Mouse (Mus musculus): ENCODE data around the gene Gtf2f2.
A peak's percentile ranks its signal among the peaks of the same experiment; 100 is the strongest.

The Gtf2f2 gene

DNA sequence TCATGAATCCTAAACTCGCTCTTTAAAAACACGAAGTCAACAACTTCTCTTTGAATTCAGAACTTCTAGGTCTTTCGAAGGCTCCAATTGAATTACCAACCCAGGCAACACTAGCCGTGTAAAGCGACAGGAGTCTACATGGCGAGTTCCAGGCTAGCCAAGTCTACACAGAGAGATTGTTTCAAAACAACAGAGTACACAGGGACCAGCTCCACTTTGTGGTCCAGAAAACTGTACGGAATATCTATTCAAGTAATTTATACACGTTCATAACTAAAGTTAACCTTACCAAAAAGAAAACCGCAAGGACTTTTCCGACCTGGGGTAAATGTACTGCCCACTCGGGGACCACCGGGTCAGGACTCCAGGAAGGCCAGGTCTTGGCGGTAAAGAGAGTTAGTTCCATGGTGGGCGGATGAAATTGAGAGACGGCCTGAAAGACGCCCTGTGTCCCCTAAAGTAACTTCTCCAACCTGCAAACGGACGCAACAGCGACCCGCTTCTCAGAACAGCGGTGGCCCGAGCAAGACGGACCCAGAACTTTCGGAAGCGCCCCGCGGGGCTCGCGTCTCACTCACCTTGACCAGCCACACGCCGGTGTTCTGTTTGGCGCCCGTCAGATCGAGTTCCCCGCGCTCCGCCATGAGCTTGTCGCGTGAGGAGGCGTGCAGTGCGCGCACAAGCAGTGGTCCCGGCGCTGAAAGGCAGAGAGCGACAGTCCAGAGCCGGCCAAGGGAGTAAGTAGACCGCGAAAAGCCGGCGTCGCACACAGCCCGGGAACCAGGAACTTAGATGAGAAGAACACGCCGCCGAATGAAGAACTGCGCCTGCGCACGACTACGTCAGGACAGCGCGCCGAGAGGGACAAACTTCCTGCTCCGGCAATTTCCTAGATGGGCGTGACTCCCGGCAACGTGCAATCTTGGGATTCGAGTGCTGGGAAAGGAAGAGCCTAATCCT, at the start of gene Gtf2f2:
Gtf2f2 (minus strand) TSS at position 764 of the 960 bp plus-strand sequence.
- DNase-seq (ENCODE audit: low read depth, low spot score) = peak; percentile 84

DNA sequence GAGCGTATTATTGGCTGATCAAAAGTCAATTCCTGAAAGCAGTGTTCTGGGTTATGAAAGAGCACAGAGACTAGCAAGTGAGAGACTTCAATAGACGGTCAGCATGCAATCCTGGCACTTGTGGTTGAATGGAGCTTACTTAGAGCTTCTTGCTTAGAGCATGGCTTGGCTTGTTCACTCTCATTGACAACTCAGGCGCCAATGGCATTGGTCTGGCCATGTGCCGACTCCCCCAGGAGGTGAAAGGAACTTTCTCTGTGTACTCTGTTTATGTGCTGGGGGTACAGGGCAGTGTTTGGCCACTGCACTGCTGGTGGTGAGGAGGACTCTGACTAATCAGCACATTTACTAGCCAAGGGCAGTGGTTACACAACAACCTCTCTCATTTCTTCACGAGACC, 48.8 kb upstream of the Gtf2f2 start:
- no peak for DNase-seq (ENCODE audit: low read depth, low spot score)

DNA sequence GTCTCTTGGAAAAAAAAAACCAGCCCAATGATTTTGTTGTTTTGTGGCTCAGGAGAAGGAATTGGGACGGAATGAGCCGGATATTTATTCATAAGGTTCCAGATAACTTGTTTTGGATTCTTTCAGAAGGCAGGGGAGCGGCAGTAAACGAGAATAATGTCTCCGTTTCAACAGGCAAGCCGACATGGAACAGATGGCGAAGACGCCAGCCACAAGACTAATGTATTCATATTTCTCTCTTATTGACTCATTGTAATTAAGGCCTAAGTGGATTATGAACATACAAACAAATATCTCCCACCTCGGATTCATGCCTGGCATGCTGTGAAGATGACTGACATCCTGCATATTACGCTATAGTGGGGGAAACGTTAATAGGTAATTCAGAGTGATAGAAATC, 43.1 kb upstream of the Gtf2f2 start:
- no peak for DNase-seq (ENCODE audit: low read depth, low spot score)

DNA sequence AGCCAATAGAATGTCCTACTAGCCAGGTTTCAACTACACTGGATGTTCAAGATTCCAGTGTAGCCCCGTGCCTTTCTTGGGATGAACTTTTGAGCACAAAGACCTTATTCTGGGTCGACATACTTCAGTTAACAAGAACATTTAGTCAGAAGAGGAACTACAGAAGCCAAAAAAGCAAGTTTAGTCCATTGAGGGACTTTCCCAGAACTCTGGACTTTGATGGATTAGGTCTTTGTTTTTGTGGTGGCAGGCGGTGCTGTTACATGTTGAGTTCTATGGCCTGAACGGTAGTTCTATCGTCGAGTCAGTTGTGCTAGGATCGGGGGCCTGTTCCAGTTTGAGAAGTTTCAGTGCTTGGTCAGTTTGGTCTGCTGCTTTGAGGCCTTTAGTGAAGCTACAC, 41.3 kb upstream of the Gtf2f2 start:
- DNase-seq (ENCODE audit: low read depth, low spot score) = no peak

DNA sequence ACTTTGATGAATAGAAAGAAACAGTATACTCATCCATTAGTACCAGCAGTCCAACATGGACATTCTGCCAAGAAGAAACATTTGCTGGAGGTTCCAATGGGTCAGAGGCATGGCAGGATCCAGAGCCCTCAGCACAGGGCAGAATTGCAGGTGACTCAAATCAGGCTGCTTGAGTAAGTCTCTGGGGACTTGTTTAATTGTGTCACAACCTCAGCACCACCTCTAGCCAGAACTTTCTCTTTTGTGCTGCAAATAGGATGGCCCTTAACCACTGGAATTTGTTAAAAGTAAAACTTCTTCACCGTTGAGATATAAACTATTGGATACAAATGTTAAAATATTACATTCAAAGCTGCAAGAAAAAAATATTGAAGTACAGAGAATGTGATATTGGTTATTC, 35.1 kb upstream of the Gtf2f2 start:
- no peak for DNase-seq (ENCODE audit: low read depth, low spot score)

DNA sequence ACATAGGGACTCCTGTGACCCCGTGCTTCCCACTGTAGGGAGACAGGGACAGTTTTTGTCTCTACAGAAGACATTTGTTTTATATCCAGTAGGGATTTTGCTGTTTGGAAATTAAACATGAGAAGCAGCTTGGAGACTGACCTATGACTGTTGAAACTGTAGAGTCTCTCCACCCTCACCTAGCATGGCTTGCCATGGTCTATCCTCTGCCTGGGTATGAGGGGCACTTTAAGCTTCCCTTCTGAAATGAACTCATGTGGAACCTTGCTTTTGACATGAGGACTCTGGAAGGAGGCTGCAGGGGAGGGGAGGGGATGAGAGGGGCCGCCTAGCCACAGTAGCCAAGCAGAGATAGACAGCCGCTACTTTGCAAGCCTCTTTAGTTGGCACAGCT, 33.5 kb upstream of the Gtf2f2 start:
- no peak for DNase-seq (ENCODE audit: low read depth, low spot score)

DNA sequence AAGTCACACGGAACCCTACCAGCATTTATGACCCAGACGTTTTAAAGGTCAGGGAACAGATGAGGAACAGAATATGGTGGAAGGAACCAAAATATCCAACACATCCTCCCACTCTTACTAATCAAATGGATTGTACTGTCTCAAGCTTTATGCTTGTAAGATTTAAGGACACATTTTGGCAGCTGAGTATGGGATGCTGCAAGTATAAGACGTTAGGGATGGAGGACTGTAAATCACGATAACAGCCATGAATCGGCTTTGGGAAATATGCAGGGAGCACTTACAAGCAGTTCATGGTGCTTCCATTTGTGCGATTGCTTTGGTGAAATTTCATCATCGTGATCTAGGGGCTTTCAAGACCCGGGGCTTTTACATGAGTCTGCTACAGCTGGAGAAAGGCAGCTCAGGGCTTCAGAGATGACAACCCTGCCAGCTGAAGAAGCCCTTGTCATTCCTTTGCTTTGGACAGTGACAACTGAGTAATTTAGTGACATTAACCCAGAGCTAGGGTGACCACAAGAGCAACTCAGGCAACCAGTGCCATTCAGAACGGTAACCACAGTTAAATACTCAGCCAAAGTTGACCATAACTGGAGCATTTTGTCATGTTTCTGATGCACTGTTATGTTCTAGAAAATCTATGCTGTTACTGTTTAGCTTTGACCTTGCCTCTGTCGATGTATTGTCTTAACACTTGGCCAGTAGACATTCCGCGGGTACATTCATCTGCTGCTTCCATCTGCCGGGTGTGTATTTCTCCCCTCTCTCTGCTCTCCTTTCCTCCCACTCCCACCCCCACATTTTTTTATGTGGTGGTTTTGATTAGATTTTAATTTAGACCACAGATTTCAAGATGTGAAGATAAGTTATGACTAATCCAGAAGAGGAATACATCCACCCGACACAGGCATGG, 32.8 kb upstream of the Gtf2f2 start:
- no peak for DNase-seq (ENCODE audit: low read depth, low spot score)

DNA sequence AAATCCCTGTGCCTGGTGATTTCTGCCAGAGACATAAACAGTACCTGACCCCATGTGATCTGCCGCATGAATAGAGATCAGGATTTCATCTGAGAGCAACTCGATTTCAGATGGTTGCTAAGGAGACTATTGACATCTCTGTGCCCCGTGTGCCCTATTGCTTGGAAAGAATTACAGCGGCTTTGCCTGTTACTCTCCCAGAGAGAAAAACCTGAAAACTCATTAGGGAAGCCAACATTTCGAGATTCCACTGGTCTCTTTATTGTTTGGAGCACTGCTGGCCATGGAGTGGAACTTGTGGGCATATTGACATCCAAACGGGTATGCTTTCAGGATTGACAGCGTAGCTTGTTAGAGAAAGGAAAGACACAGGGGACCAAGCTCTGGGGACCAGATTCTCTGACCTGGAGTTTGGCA, 22.6 kb upstream of the Gtf2f2 start:
- no peak for DNase-seq (ENCODE audit: low read depth, low spot score)

DNA sequence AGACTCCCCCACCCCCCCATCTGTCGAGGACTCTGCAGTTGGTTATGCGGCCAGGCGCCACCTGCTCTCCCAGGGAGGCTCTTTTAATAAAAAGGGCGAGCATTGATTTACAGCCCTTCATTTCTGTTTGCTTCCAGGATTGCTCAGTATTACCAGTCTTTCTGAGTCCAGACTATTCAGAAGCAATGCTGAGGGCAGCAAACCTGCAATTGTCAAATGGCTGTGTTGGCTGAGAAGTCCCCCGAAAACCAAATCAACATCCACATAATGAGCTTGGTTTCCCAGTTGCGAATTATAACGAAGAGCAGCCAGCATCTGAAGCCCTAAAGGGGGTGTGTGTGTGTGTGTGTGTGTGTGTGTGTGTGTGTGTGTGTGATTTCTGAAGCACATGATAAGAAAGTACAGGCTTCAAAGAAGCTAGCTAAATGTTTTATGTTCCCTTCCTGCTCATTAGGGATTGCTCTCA, 22.0 kb upstream of the Gtf2f2 start:
- no peak for DNase-seq (ENCODE audit: low read depth, low spot score)

DNA sequence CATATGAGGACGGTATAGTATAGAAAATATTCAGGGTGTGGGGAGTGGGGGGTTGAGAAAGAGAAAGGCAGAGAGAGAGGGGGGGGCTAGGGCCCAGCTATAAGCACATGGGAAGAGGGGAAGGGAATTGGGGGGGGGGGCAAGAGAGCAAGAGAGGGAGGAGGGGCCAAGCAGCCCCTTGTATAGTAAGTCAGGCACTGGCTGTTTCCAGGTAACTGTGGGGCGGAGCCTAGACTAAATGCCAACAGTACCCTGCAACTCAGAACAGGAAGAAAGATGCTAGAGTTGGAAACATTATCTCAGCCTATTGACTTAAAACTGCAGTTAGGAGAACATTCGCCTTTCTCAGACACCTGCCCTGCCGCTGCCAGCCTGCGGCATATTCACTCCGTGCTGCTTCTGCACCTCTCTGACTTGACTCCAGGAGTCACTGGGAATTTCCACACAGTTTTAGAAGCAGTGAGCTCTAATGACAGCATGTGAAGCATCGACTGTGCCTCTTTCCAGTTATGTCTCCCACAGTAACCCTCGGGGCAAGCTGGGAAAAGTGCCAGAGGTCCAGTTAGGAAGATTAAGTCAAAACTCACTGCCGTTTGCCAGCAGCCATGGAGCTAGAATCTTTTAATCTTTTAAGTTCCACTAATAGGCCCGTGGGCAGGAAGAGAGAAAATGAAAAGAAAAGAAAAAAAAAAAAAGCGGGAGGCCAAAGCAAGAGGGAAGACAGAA, 20.6 kb upstream of the Gtf2f2 start:
- no peak for DNase-seq (ENCODE audit: low read depth, low spot score)

DNA sequence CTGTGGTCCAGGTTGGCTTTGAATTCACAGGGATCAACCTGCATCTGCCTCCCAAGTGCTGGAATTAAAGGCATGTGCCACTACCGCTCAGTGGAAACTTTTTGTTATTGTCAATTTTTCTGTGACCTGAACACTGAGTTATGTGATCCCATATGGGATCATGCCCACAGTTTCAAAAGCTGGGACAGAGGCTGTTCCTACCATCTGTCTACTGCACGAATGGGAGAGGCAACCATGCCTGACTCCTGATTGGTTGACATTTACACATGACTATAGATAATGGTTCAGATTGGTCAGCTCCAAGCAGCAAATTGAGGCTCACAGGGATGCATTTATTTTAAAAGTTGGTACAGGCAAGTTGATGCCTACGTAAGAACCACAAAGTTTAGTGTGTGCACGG, 14.0 kb upstream of the Gtf2f2 start:
- DNase-seq (ENCODE audit: low read depth, low spot score) = no peak

DNA sequence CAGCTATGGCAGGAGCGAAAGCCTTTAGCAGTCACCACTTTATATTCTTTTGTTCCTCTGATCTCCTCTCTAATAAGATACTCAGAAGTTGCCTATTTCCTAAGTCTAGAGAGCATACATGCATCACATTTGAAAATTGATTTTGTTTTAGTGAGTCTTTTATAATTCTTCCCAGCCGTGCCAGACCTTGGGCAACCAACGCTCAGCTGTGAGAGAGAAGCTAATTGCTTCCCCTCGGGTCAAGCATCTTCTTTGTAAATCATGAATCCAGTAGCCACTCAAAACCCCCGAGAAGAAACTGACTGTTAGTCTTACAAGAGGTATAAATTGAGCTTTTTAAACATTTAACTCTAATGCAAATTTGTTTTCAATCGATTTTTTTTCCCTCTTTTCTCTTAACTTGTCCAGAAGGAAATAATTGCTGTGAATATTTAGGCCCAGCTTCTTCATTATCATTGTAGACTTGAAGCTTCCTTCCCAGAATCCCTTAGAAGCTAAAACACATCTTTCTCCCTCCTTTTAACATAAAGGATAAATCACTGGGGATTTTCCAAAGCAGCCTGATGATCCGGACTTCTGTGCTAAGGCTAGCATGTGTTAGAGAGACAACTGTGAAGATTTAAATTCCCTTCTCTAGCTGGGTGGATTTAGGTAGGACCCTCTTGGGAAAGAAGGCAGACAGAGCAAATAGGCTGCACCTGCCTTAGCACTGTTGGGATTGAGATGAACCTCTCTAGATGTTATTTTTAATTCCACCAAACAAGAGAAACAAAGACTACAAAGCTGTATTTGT, 10.5 kb upstream of the Gtf2f2 start:
- no peak for DNase-seq (ENCODE audit: low read depth, low spot score)

DNA sequence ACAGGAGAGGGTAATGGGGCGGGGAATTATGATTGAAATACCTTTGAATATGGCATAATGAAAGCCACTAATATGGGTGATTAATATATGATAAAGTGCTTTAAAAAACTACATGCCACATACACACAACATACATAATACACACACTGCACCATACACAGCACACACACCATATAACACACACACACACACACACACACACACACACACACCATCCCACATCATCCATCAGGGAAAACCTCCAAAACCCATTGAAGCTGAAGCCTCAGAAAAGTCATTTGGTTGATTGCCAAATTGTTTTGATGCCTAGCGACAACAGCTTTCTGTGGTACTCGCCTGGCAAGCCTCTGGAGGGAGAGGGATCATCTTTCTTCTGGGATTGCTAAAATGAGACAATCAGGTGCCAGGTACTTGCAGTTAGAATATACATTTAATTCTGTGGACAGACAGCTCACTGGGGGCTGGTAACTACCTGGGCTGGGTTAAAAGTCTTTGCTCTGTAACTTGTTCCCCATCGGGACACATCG, 9.7 kb upstream of the Gtf2f2 start:
- no peak for DNase-seq (ENCODE audit: low read depth, low spot score)

DNA sequence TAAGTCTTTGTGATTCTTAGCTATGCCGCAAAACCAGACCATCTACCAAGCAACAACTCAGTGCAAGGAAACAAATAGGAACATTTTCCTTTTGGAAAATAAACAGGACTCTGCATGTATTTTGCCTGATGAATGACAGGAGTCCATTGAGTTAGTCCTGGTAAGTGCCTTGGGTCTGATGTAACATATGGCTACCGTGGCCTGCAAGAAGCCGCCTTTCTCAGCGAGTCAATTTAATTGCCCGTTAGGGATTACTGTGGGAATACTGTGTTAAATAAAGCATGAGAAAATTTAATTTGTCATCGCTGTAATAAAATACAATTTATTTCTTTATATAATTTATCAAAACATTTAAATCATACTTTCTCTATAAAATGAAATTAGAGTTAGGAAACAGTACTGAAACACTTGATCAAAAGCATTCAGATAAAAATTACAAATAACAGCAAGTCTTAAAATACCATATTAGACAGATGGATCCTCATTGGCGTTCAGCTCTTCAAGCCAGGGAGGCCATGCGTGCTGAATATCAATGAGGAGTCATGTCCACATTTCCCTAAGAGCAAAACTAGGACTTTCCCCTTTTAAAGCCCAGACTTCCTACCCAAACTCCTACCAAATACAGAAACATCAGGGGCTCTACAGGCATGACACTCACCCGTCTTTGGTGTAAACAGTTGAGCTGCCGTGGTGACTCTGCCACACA, 7.3 kb upstream of the Gtf2f2 start:
- no peak for DNase-seq (ENCODE audit: low read depth, low spot score)

DNA sequence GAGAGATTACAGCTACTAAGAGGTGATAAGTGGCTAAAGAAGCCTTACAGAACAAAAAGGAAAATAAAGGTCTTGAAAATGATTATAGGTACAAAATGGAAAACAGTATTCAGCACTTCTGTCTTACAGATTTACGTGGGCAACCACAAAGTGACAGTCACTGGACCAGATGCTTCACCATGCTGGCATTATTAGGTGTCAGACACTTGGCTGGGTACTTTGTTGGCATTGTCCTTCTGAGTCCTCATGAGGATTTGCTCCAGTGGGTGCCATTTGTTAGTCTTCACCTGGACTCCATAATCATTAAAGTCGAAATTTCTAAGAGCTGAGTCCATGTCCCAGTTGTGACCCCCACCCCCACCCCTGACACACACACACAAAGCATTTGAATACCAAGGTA, 3.7 kb upstream of the Gtf2f2 start:
- DNase-seq (ENCODE audit: low read depth, low spot score) = no peak

DNA sequence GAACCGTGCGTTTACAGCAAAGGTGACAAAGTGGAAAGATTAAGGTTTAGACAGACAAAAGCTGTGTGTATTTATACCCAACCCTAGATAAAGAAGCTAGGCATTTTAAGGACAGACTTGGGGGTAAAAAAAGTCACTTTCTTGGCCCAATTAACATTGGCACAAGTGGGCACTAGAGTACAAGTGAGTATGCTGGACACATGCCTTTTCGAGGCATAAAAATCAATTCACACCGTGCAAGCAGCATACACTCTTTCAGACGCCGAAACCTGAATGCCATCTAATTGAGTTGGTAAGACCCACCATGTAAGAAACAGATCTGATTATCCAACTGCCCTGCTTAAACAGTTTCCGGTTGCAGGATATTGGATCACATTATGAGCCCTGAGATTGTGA, 395 bp upstream of the Gtf2f2 start:
- no peak for DNase-seq (ENCODE audit: low read depth, low spot score)

DNA sequence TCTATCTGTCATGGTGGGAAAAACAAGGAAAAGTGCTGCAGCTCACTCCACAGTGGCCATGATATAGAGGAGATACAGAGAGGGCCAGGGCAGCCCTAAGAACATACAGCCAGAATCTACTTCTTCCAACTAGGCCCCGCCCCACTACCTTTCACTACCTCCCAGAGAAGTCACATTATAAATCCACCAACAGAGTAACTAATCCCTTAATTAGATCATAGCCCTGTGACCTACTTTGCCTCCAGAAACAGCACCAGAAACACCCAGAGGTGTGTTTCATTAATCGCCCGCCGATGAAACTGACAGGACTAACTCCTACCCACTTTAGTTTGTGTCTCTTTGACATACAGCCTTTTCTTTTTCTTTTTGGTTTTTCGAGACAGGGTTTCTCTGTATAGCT, 1.5 kb downstream of the Gtf2f2 start:
- no peak for DNase-seq (ENCODE audit: low read depth, low spot score)

DNA sequence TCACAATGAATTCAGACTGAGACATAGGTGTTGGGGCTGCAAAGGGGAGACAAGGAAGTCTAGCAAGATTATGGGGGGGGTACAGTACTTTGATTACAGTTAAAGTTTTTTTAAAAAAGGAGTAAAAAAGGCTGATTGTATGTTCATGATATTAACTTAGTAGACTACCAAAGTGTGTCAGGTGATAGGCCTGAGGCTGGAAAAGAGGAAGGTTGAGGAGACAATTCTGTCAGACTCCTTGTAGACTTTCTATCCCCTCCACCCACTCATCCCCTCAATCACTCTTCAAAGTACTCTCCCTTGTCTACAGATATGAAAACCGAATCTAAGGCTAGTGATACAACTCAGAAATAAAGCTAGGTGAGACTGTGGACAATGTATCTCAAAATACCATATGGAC, 2.5 kb downstream of the Gtf2f2 start:
- no peak for DNase-seq (ENCODE audit: low read depth, low spot score)

DNA sequence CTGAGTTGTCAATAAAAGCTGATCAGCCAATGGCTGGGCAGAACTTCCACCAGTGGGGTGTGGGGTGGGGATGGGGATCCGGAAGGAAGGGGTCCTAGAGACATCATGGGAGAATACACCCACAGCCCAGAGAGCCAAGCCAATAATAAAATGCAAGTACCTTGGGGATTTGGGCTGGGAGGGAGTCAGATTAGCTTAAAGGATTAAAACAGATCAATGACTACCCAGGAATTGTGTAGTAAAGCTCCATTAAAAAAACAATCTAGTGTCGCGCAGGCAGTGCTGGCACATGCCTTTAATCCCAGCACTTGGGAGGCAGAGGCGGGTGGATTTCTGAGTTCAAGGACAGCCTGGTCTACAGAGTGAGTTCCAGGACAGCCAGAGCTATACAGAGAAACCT, 5.7 kb downstream of the Gtf2f2 start:
- DNase-seq (ENCODE audit: low read depth, low spot score) = no peak

DNA sequence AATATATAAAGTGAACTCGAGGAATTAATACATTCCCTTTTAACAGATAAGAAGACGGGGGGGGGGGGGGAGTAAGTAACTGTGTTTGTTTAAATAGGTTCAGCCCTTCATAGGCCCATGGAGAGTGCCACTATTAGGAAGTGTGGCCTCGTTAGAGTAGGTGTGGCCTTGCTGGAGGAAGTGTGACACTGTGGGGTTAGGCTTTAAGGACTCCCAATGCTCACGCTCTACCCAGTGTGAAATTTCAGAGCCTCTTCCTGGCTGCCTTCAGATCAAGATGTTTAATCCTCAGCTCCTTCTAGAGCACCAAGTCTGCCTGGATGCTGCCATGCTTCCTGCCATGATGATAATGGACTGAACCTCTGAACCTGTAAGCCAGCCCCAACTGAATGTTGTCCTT, 8.9 kb downstream of the Gtf2f2 start:
- DNase-seq (ENCODE audit: low read depth, low spot score) = no peak

Measured in c-Kit-negative CD71-positive TER-119-positive erythroid progenitor cells, embryonic 14.5 days (primary cell).